Mouse (Mus musculus): ENCODE results near the gene Nhsl2. TPM values are rescaled to one million over a fixed set of nuclear protein-coding genes. Genes with fewer than 3 reads are reported as not detected.

The Nhsl2 gene
- polyA plus RNA-seq, 1 experiment from 2014 or later, result 7.0 TPM

DNA sequence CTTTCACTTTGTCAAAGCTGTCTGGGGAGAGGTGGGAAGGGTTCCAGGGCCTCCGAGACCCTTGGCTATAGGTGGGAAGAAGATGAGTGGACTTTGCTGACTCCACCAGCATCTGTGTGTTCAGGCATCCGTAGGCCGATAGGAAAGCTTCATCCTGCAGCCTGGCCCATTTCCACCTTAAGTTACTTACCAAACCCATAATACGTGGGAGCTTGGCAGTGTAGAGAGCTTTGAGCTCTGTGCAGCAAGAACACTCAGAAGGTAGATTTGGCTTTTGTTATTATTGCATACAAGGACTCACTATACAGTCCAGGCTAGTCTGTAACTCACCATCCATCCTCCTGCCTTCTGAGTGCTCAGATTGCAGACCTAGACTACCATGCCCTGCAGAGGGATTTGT lies 112.7 kb downstream of the Nhsl2 start:
- H3K27me3 ChIP-seq (replicated peaks), result peaks cover 10% of the 10 kb centered on the region; the same call in 1 of the 2 replicates
- H3K9me3 ChIP-seq, result no peaks in the 10 kb centered on the region
- H3K4me2 ChIP-seq, result no peak overlapping the region
- 93% methylated on average over 4 of the region's 4 CpGs for WGBS
- no peak for ATAC-seq (replicated peaks)
- no peak overlapping the region for H3K27ac ChIP-seq
- no peaks in the 10 kb centered on the region for H3K4me1 ChIP-seq
- no peak overlapping the region for H3K4me3 ChIP-seq
- no peak overlapping the region for H3K9ac ChIP-seq
- H3K36me3 ChIP-seq (replicated peaks), result no peaks in the 10 kb centered on the region

DNA sequence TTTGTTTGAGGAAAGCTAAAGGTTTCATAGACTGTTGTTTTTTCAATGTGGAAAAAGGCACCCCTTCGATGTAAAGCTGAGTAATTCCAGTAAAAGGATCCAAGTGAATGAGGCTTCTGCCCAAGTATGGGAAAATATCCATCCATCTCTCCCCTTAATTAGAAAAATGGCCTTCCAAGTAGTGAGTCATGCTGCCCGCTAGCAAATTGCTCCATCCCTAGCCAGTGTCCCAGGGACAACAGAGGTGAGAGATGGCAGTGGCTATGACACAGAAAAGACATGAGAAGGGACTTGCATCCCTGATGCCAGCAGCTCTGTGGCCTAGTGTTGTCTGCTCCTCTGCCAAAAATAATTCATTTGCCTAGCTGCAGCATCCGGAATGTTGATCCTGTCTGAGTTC lies 114.5 kb downstream of the Nhsl2 start:
- Histone ChIP-seq H3K4me1 (no peaks in the 10 kb centered on the region), H3K9me3 (no peaks in the 10 kb centered on the region), H3K9ac (no peak overlapping the region), H3K4me2 (no peak overlapping the region), H3K27me3 (replicated peaks) (peaks cover 7% of the 10 kb centered on the region; the same call in 1 of the 2 replicates), H3K4me3 (no peak overlapping the region), H3K36me3 (replicated peaks) (no peaks in the 10 kb centered on the region), H3K27ac (no peak overlapping the region)
- 85% methylated on average over 3 of the region's 3 CpGs for WGBS
- ATAC-seq (replicated peaks), result no peak

DNA sequence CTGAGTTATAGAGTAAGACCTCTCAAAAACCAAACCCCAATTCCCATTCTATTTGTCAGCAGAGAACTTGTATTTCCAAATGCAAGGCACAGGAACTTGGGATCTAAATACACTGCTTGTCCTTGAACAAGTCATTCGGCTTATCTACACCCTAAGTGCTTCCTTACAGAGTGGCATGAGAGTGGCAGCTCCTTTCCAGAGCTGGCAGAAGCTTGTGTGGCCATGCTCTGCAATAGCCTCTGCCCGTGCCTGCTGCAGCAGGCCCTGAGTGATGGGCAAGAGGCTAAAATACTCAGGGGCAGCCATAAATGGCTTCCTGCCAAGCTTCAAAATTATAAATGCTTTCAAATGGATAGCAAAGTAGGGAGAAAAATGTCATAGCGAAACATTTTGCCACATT lies 123.8 kb downstream of the Nhsl2 start:
- Histone ChIP-seq H3K27ac (no peak overlapping the region), H3K4me2 (no peak overlapping the region), H3K36me3 (replicated peaks) (no peaks in the 10 kb centered on the region), H3K9ac (no peak overlapping the region), H3K4me1 (no peaks in the 10 kb centered on the region), H3K9me3 (no peaks in the 10 kb centered on the region), H3K27me3 (replicated peaks) (peaks cover 5% of the 10 kb centered on the region), H3K4me3 (no peak overlapping the region)
- WGBS, result 75% methylated on average over 3 of the region's 3 CpGs
- ATAC-seq (replicated peaks), result no peak

DNA sequence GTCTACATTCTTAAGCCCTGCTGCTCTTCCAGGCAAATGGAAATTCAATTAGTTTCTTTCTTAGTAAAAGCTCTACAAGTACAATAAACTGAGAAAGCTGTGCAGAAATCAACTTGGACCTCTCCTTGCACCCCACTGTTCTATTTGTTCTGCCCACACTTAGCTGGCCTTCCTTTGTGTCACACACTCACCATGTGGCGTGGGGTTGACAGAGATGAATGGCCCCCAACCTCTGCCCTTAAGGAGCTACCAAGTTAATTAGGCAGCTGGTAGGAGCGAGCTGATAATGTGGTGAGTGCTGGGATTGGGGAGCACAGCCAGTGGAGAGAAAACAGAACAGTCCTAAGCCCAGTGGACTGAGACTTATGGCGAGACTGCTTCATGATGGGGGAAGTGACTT lies 127.7 kb downstream of the Nhsl2 start:
- Histone ChIP-seq H3K4me3 (no peak overlapping the region), H3K36me3 (replicated peaks) (no peaks in the 10 kb centered on the region), H3K4me2 (no peak overlapping the region), H3K27me3 (replicated peaks) (peaks cover 14% of the 10 kb centered on the region), H3K4me1 (no peaks in the 10 kb centered on the region), H3K9ac (no peak overlapping the region), H3K27ac (no peak overlapping the region), H3K9me3 (no peaks in the 10 kb centered on the region)
- no peak for ATAC-seq (replicated peaks)
- 37% methylated on average over 3 of the region's 3 CpGs for WGBS

DNA sequence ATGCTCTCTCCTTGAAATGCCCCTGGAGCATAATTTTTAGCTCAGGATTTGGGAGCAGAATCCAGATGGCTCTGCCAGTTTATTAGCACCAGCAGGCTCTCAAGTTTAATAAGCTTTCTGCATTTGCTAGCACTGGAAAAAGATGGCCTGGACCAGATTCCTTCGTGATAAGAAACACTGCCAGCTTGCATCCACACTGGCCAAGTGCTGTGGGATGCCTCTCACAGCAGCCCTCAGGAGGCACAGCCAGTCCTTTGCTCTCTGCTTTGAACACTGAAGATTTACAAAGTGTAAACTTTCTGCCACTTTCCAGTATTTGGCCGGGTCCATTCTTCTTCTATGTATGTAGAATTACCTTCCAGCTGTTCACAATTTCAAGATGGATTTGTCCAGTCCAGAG lies 129.7 kb downstream of the Nhsl2 start:
- Histone ChIP-seq H3K27me3 (replicated peaks) (0 out of 2 replicates have a peak, but pooled peaks cover 10% of the 10 kb centered on the region), H3K4me1 (no peaks in the 10 kb centered on the region), H3K27ac (no peak overlapping the region; the same call in 1 of the 2 replicates), H3K9ac (no peak overlapping the region), H3K9me3 (no peaks in the 10 kb centered on the region), H3K4me2 (0 out of 2 replicates have a peak overlapping the region, but pooled peaks have one; percentile 5), H3K4me3 (no peak overlapping the region), H3K36me3 (replicated peaks) (no peaks in the 10 kb centered on the region)
- peak; percentile 31; the same call in 1 of the 2 replicates for ATAC-seq (replicated peaks)
- WGBS, result 53% methylated on average over 2 of the region's 2 CpGs

DNA sequence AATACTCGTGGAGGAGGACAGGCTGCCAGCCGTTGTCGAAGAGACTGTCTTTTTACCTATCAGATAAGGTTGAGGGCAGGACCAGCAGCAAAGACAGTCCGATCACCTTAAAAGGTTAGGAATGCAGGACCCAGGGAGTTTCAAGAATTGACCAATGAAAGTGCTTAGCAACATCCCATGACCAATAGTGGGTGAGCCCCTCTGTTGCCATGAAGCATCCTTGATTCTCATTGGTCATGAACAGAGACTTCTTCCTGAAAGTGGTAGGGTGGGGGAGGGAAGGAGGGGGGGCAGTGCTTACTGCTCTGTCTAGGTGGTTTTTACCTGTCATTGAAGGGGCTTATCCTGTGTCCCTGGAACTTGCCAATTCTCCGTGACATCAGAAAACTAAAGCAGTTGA lies 130.1 kb downstream of the Nhsl2 start:
- 39% methylated on average over 5 of the region's 5 CpGs for WGBS
- Histone ChIP-seq H3K4me2 (0 out of 2 replicates have a peak overlapping the region, but pooled peaks have one; percentile 5), H3K4me3 (no peak overlapping the region), H3K9ac (no peak overlapping the region), H3K27ac (no peak overlapping the region), H3K27me3 (replicated peaks) (0 out of 2 replicates have a peak, but pooled peaks cover 12% of the 10 kb centered on the region), H3K9me3 (no peaks in the 10 kb centered on the region), H3K4me1 (no peaks in the 10 kb centered on the region), H3K36me3 (replicated peaks) (no peaks in the 10 kb centered on the region)
- peak; percentile 93 for ATAC-seq (replicated peaks)

DNA sequence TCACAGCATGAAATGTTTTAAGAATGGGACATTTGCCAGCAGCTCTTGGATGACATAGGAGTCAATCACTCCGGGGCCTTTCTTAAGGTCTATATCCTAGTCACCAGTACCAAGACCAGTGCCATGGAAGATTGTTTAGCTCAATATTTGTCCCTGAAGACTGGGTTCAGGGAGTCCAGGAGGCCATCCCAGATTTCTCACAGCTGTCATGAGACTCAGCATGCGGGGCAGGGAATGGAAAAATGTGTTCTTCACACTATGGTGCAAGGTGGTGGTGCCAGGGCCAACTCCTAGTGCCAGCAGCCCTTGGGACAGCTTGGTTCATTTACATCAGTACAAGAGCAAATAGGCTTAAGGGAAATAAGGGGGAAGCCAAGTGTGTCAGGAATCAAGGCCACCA lies 131.4 kb downstream of the Nhsl2 start:
- Histone ChIP-seq H3K4me2 (no peak overlapping the region), H3K36me3 (replicated peaks) (no peaks in the 10 kb centered on the region), H3K4me1 (no peaks in the 10 kb centered on the region), H3K27ac (no peak overlapping the region), H3K4me3 (no peak overlapping the region), H3K9me3 (no peaks in the 10 kb centered on the region), H3K9ac (no peak overlapping the region), H3K27me3 (replicated peaks) (peaks cover 13% of the 10 kb centered on the region; the same call in 1 of the 2 replicates)
- WGBS, result 76% methylated on average over 2 of the region's 2 CpGs
- no peak for ATAC-seq (replicated peaks)

DNA sequence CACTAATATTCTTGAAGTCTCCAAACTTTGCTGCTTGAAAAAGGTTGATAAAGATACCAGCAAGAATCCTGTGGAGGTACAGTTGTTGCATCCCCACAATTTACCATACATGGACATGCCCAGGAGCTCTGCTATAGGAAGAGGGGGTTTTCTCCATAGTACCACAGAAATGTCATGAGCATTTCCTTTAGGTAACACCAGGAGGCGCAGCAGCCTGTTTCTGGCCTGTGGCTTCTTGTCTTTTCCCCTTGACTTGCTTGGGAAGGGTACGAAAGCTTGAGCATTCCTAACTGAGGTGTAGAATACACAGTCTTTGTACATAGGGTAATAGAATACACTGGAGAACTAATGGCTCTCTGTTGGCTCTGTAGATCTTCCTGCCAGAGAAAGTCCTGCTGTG lies 132.3 kb downstream of the Nhsl2 start:
- Histone ChIP-seq H3K9me3 (no peaks in the 10 kb centered on the region), H3K36me3 (replicated peaks) (no peaks in the 10 kb centered on the region), H3K27me3 (replicated peaks) (peaks cover 13% of the 10 kb centered on the region; the same call in 1 of the 2 replicates), H3K9ac (no peak overlapping the region), H3K4me2 (no peak overlapping the region), H3K4me1 (no peaks in the 10 kb centered on the region), H3K27ac (no peak overlapping the region), H3K4me3 (no peak overlapping the region)
- ATAC-seq (replicated peaks), result no peak
- 29% methylated on average over 2 of the region's 2 CpGs for WGBS

DNA sequence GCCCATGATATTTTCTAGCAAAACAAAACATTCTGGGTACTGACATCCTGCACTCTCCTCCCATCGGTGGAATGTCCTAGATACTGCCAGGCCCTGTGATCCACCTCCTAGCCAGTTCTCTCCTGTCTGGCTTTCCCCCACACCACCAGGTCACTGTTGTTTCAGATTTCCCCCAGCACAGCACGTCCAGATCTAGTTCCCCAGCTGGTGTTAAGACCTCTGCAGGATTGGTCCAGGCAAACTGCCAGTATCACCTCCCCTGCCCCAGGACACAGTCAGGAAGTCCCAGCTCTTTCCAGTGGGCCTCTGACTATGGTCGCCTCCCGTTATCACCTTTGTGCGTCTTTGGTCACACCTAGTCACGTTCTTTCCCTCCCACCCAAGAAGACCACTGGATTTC lies 134.5 kb downstream of the Nhsl2 start:
- peaks cover 5% of the 10 kb centered on the region; the same call in 1 of the 2 replicates for H3K4me1 ChIP-seq
- no peaks in the 10 kb centered on the region for H3K9me3 ChIP-seq
- no peak overlapping the region for H3K27ac ChIP-seq
- no peak for ATAC-seq (replicated peaks)
- no peaks in the 10 kb centered on the region for H3K36me3 ChIP-seq (replicated peaks)
- H3K4me3 ChIP-seq, result no peak overlapping the region
- no peak overlapping the region for H3K4me2 ChIP-seq
- WGBS, result 69% methylated on average over 6 of the region's 6 CpGs
- peaks cover 10% of the 10 kb centered on the region; the same call in 1 of the 2 replicates for H3K27me3 ChIP-seq (replicated peaks)
- H3K9ac ChIP-seq, result no peak overlapping the region

DNA sequence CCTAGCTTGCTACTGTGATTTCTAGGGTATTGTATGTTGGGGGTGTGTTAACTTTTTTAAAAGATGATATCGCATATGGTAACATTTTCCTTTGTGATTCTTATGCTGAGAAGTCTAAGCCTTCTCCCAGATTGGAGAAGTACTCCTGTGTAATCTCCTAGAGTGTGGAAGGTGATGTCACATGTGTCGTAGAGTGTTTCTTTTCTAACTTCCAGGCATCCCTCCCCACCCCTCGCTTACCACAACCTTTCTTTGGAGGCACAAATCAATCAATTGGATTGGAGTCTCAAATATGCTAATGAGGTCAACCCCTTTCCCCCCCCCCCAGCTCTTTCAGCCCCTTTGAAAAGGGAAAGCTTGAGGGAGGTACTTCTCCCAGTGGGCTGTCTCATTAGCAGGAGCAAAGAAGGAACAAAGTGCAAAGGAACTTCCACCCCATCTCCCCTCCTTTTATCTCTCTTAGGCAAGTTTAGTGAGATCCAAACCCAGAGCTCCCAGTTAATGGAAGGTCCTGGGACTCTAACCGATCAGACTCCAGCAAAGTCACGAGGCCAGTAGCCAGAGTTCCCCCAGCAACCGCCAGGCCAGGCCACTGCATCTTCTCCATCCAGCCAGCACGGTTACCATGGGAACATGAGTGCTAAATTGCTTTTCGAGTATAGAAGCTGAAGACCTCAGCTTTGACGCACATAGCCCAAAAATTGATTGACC lies 137.6 kb downstream of the Nhsl2 start:
- no peak overlapping the region for H3K4me2 ChIP-seq
- H3K27me3 ChIP-seq (replicated peaks), result peaks cover 7% of the 10 kb centered on the region
- H3K4me1 ChIP-seq, result peaks cover 5% of the 10 kb centered on the region; the same call in 1 of the 2 replicates
- no peak overlapping the region for H3K27ac ChIP-seq
- peak; percentile 80 for ATAC-seq (replicated peaks)
- H3K9ac ChIP-seq, result no peak overlapping the region
- no peaks in the 10 kb centered on the region for H3K36me3 ChIP-seq (replicated peaks)
- no peak overlapping the region for H3K4me3 ChIP-seq
- no peaks in the 10 kb centered on the region for H3K9me3 ChIP-seq
- 31% methylated on average over 9 of the region's 9 CpGs for WGBS

DNA sequence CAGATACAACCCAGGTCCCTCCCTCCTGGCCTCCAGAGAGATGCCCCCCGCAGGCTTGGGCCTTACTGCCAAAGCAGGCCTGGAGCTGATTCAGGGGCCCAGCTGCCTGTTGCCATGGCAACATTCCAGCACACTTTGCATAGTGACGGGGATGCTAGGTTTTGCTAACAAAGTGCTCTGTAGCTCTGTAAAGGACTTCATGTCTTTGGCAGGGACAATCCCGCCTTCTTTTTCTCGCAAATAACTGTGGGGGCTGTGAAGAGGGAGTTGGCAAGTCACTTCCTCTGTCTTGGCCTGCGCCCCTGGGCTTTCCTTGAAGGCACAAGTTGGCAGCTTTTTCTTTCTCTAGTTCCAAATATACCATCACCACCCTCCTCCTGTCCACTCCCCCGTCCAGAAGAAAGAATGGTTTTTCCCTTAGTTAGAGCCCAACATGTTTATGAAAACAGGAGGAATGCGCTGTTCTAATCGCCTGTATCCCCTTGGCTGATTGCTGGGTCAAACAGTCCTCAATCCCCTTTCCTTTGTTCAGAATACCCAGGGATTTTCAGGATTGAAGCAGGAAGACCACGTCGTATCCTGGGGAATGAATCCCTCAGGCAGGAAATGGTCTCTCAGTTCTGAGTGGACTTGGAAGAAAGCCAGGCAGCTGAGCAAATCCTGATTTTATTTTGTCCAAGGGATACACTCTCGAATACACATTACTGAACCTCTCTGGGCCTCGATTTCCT lies 144.8 kb downstream of the Nhsl2 start:
- no peak overlapping the region for H3K9ac ChIP-seq
- 43% methylated on average over 12 of the region's 12 CpGs for WGBS
- no peak overlapping the region for H3K4me3 ChIP-seq
- no peaks in the 10 kb centered on the region for H3K36me3 ChIP-seq (replicated peaks)
- peak overlapping the region; percentile 9; the same call in 1 of the 2 replicates for H3K4me2 ChIP-seq
- ATAC-seq (replicated peaks), result peak; percentile 94
- no peaks in the 10 kb centered on the region; the same call in 1 of the 2 replicates for H3K27me3 ChIP-seq (replicated peaks)
- peak overlapping the region; percentile 74 for H3K27ac ChIP-seq
- peaks cover 9% of the 10 kb centered on the region; the same call in 1 of the 2 replicates for H3K4me1 ChIP-seq
- no peaks in the 10 kb centered on the region for H3K9me3 ChIP-seq

DNA sequence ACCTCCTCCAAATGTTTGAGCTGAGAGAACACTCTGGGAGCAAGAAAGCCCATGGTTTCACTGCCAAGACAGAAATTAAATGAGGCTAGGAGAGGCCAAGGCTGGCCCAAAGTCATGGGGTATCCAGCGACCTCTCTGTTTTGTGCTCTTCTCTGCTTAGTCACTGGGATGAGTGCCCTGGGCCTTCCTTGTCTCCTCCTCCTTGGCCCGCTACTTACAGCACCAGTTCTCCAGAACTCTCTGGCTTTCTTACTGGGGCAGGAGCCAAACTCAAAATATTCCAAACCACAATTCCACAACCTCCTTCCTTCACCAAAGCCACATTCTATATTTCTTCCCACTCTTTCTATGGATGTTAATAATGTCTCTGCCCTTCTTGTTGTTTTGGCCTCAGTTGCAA lies 147.5 kb downstream of the Nhsl2 start:
- Histone ChIP-seq H3K4me1 (peaks cover 9% of the 10 kb centered on the region; the same call in 1 of the 2 replicates), H3K4me3 (no peak overlapping the region)
- WGBS, result 100% methylated on average over 2 of the region's 2 CpGs

More for the DNA sequence above, 147.5 kb downstream of the Nhsl2 start:
- peaks cover 10% of the 10 kb centered on the region; the same call in 1 of the 2 replicates for H3K27me3 ChIP-seq (replicated peaks)
- no peaks in the 10 kb centered on the region for H3K9me3 ChIP-seq
- H3K9ac ChIP-seq, result no peak overlapping the region
- H3K4me2 ChIP-seq, result no peak overlapping the region
- no peak overlapping the region for H3K27ac ChIP-seq
- no peak for ATAC-seq (replicated peaks)
- no peaks in the 10 kb centered on the region for H3K36me3 ChIP-seq (replicated peaks)
